Mouse (Mus musculus): ENCODE measurements around the gene Elk3. TPM values are rescaled to one million over a fixed set of nuclear protein-coding genes. Genes with fewer than 3 reads are reported as not detected.

Elk3 gene
- polyA plus RNA-seq, 1 experiment from 2014 or later = 34.4 TPM

GRCm38 (mm10) chr10:93246185-93246920 is 64.6 kb downstream of the Elk3 start:
- H3K27me3 ChIP-seq (replicated peaks; ENCODE audit: control insufficient read depth, insufficient read depth, low read length) = no peaks in the 10 kb centered on the region
- H3K4me3 ChIP-seq (ENCODE audit: low read depth, low read length) = no peak overlapping the region
- H3K9ac ChIP-seq (ENCODE audit: low read depth, low read length) = no peak overlapping the region
- 91% methylated on average over 7 of the region's 7 CpGs for WGBS
- H3K27ac ChIP-seq (replicated peaks; ENCODE audit: low read depth, low read length) = no peak overlapping the region
- no peaks in the 10 kb centered on the region for H3K9me3 ChIP-seq (ENCODE audit: control insufficient read depth, low read length)
- DNase-seq (ENCODE audit: low spot score) (no peak), ATAC-seq (ENCODE audit: low read depth) (no peak)
- H3K36me3 ChIP-seq (ENCODE audit: control insufficient read depth, insufficient read depth, low read length) = peaks cover 30% of the 10 kb centered on the region
- H3K4me1 ChIP-seq (ENCODE audit: control insufficient read depth, insufficient read depth, low read length) = peaks cover 10% of the 10 kb centered on the region; the same call in 1 of the 2 replicates
- H3K4me2 ChIP-seq (ENCODE audit: low read depth, low read length) = no peak overlapping the region

DNA sequence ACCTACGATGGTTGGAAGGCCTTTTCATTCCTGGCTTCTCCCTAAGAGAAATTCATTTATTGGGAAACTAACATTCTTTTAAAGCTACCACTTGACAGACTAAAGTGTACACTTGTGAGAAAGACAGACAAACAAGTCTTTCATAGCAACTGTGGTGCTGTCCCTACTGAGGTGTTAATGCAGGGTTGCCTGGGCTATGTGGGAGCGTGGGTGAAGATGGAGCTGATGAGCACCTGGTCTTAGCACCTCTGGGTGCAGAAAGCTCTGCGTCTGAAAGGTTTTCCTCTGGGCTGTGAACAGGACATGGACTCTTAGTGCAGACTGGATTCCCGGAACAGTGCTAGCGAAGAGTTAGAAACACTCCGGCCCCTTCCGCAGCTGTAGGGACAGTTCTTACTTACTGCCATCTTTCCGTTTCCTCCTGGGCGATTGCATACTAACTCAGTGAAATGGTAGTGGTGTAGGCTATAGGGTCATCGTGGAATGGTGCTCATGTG is 66.7 kb downstream of the Elk3 start:
- ATAC-seq (ENCODE audit: low read depth) (no peak), DNase-seq (ENCODE audit: low spot score) (no peak)
- Histone ChIP-seq H3K4me3 (ENCODE audit: low read depth, low read length) (no peak overlapping the region), H3K27ac (replicated peaks; ENCODE audit: low read depth, low read length) (no peak overlapping the region), H3K36me3 (ENCODE audit: control insufficient read depth, insufficient read depth, low read length) (peaks cover 36% of the 10 kb centered on the region), H3K9me3 (ENCODE audit: control insufficient read depth, low read length) (no peaks in the 10 kb centered on the region), H3K27me3 (replicated peaks; ENCODE audit: control insufficient read depth, insufficient read depth, low read length) (no peaks in the 10 kb centered on the region), H3K4me1 (ENCODE audit: control insufficient read depth, insufficient read depth, low read length) (peaks cover 10% of the 10 kb centered on the region; the same call in 1 of the 2 replicates), H3K4me2 (ENCODE audit: low read depth, low read length) (no peak overlapping the region), H3K9ac (ENCODE audit: low read depth, low read length) (no peak overlapping the region)
- WGBS = 74% methylated on average over 10 of the region's 10 CpGs

GRCm38 (mm10) chr10:93242861-93243260 is 68.1 kb downstream of the Elk3 start:
- Histone ChIP-seq H3K27me3 (replicated peaks; ENCODE audit: control insufficient read depth, insufficient read depth, low read length) (no peaks in the 10 kb centered on the region), H3K9me3 (ENCODE audit: control insufficient read depth, low read length) (no peaks in the 10 kb centered on the region), H3K9ac (ENCODE audit: low read depth, low read length) (no peak overlapping the region), H3K4me2 (ENCODE audit: low read depth, low read length) (no peak overlapping the region), H3K36me3 (ENCODE audit: control insufficient read depth, insufficient read depth, low read length) (peaks cover 40% of the 10 kb centered on the region), H3K4me1 (ENCODE audit: control insufficient read depth, insufficient read depth, low read length) (peaks cover 4% of the 10 kb centered on the region; the same call in 1 of the 2 replicates), H3K27ac (replicated peaks; ENCODE audit: low read depth, low read length) (no peak overlapping the region), H3K4me3 (ENCODE audit: low read depth, low read length) (no peak overlapping the region)
- ATAC-seq (ENCODE audit: low read depth) = no peak
- no peak for DNase-seq (ENCODE audit: low spot score)
- 12% methylated on average over 5 of the region's 5 CpGs for WGBS

DNA sequence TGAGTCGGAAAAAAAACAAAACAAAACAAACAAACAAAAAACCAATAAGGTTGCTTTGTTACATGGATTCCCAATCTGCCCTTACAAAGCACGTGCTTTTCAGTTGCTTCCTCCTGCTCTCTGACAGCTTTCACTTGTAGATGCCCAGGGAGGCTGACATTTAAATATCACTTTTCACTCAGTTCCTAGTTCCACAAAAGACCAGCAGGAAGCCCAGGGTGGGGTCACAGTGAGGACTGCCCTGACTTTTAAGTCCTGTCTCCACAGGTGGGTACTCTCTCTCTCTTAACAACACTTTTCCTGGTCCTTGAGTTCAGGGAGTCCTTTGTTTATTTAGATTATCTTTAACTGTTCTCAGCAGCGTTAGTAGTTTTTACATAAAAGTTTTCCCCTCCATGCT is 68.7 kb downstream of the Elk3 start:
- no peak for ATAC-seq (ENCODE audit: low read depth)
- 17% methylated on average over 3 of the region's 3 CpGs for WGBS
- Histone ChIP-seq H3K27me3 (replicated peaks; ENCODE audit: control insufficient read depth, insufficient read depth, low read length) (no peaks in the 10 kb centered on the region), H3K36me3 (ENCODE audit: control insufficient read depth, insufficient read depth, low read length) (peaks cover 45% of the 10 kb centered on the region), H3K4me3 (ENCODE audit: low read depth, low read length) (no peak overlapping the region), H3K9ac (ENCODE audit: low read depth, low read length) (no peak overlapping the region), H3K27ac (replicated peaks; ENCODE audit: low read depth, low read length) (no peak overlapping the region), H3K4me2 (ENCODE audit: low read depth, low read length) (no peak overlapping the region), H3K4me1 (ENCODE audit: control insufficient read depth, insufficient read depth, low read length) (no peaks in the 10 kb centered on the region), H3K9me3 (ENCODE audit: control insufficient read depth, low read length) (no peaks in the 10 kb centered on the region)
- no peak for DNase-seq (ENCODE audit: low spot score)

DNA sequence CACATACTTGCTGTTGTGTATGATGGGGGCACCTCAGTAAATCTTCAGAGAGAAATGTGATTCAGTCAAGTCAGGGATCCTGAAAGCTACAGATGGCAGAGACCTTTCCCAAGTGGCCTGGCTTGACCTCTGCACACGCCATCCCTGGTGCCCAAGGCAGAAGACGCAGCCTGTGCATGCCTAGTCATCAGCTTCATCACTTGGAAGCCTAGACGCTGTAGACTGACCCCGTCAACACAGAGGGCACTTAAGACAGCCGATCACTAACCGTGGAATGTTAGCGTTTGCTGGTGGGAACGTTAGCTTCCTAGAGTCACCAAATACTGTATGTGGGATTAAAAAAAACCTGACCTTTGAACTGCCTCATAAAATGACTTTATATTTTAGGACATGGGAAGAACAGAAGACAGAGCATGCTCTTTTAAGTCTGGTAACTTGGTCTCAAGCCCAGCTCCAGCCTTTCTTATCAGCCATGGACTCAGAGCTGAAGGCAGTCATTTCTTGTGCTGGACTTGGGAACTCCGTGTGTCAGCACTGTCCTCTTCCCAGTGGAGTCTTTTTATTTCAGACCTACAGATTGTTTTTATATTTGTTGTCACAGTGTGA is 71.6 kb downstream of the Elk3 start:
- Histone ChIP-seq H3K9ac (ENCODE audit: low read depth, low read length) (no peak overlapping the region), H3K27me3 (replicated peaks; ENCODE audit: control insufficient read depth, insufficient read depth, low read length) (no peaks in the 10 kb centered on the region), H3K27ac (replicated peaks; ENCODE audit: low read depth, low read length) (no peak overlapping the region), H3K9me3 (ENCODE audit: control insufficient read depth, low read length) (no peaks in the 10 kb centered on the region), H3K4me1 (ENCODE audit: control insufficient read depth, insufficient read depth, low read length) (no peaks in the 10 kb centered on the region), H3K4me3 (ENCODE audit: low read depth, low read length) (no peak overlapping the region), H3K36me3 (ENCODE audit: control insufficient read depth, insufficient read depth, low read length) (peaks cover 64% of the 10 kb centered on the region), H3K4me2 (ENCODE audit: low read depth, low read length) (no peak overlapping the region)
- ATAC-seq (ENCODE audit: low read depth) (no peak), DNase-seq (ENCODE audit: low spot score) (no peak)
- 56% methylated on average over 9 of the region's 9 CpGs for WGBS

GRCm38 (mm10) chr10:93234692-93235091 is 76.2 kb downstream of the Elk3 start:
- ATAC-seq (ENCODE audit: low read depth) = no peak
- Histone ChIP-seq H3K4me3 (ENCODE audit: low read depth, low read length) (no peak overlapping the region), H3K36me3 (ENCODE audit: control insufficient read depth, insufficient read depth, low read length) (peaks cover 75% of the 10 kb centered on the region), H3K9me3 (ENCODE audit: control insufficient read depth, low read length) (no peaks in the 10 kb centered on the region), H3K9ac (ENCODE audit: low read depth, low read length) (no peak overlapping the region), H3K27me3 (replicated peaks; ENCODE audit: control insufficient read depth, insufficient read depth, low read length) (no peaks in the 10 kb centered on the region), H3K4me1 (ENCODE audit: control insufficient read depth, insufficient read depth, low read length) (no peaks in the 10 kb centered on the region), H3K4me2 (ENCODE audit: low read depth, low read length) (no peak overlapping the region), H3K27ac (replicated peaks; ENCODE audit: low read depth, low read length) (no peak overlapping the region)
- no peak for DNase-seq (ENCODE audit: low spot score)
- WGBS = 91% methylated on average over 9 of the region's 9 CpGs

GRCm38 (mm10) chr10:93233665-93234194 is 77.2 kb downstream of the Elk3 start:
- Histone ChIP-seq H3K36me3 (ENCODE audit: control insufficient read depth, insufficient read depth, low read length) (peaks cover 71% of the 10 kb centered on the region), H3K4me2 (ENCODE audit: low read depth, low read length) (no peak overlapping the region), H3K9me3 (ENCODE audit: control insufficient read depth, low read length) (no peaks in the 10 kb centered on the region), H3K27me3 (replicated peaks; ENCODE audit: control insufficient read depth, insufficient read depth, low read length) (no peaks in the 10 kb centered on the region), H3K4me1 (ENCODE audit: control insufficient read depth, insufficient read depth, low read length) (no peaks in the 10 kb centered on the region), H3K27ac (replicated peaks; ENCODE audit: low read depth, low read length) (no peak overlapping the region), H3K4me3 (ENCODE audit: low read depth, low read length) (no peak overlapping the region), H3K9ac (ENCODE audit: low read depth, low read length) (no peak overlapping the region)
- DNase-seq (ENCODE audit: low spot score) (no peak), ATAC-seq (ENCODE audit: low read depth) (no peak)
- 81% methylated on average over 6 of the region's 6 CpGs for WGBS

DNA sequence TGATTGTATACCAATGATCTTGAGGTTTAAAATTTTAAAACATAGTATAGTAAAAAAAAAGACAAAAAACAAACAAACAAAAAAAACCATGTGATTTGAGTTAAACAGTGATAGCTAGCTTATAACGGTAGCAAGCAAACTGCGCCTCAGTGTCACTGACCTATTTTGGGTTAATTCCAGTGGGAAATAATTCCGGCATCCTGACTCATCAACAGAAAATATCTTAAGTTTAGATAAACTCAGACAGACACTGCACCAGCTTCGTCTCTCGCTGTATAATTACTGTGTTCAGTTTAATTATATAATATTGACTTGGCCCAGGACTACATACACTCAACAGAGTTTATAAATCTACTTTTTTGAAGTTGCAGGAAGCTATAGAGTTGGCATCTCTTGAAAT is 79.0 kb downstream of the Elk3 start:
- H3K9me3 ChIP-seq (ENCODE audit: control insufficient read depth, low read length) = no peaks in the 10 kb centered on the region
- no peak for ATAC-seq (ENCODE audit: low read depth)
- H3K27me3 ChIP-seq (replicated peaks; ENCODE audit: control insufficient read depth, insufficient read depth, low read length) = no peaks in the 10 kb centered on the region
- peaks cover 60% of the 10 kb centered on the region for H3K36me3 ChIP-seq (ENCODE audit: control insufficient read depth, insufficient read depth, low read length)
- H3K4me2 ChIP-seq (ENCODE audit: low read depth, low read length) = no peak overlapping the region
- H3K4me3 ChIP-seq (ENCODE audit: low read depth, low read length) = no peak overlapping the region
- no peaks in the 10 kb centered on the region for H3K4me1 ChIP-seq (ENCODE audit: control insufficient read depth, insufficient read depth, low read length)
- 89% methylated on average over 5 of the region's 5 CpGs for WGBS
- no peak overlapping the region for H3K9ac ChIP-seq (ENCODE audit: low read depth, low read length)
- H3K27ac ChIP-seq (replicated peaks; ENCODE audit: low read depth, low read length) = no peak overlapping the region
- no peak for DNase-seq (ENCODE audit: low spot score)
